Mouse (Mus musculus) kidney, adult 2 months (tissue): ENCODE results near the gene Rnf115. TPM values are rescaled to one million over a fixed set of nuclear protein-coding genes. Genes with fewer than 3 reads are reported as not detected.
"Not testable (repeated sequence)": the region's sequence is repeated elsewhere in the genome, so short reads cannot be mapped to it uniquely, and the experiment has no call there.

Experiments
- DNase-seq: peaks from one replicate; pipeline ENCODE4 v3.0.0; 2021
- H3K27ac ChIP-seq: fragments of 200-500 bp; 2 replicates; pipeline ENCODE4 v1.5.1; 2012; ENCODE audit warnings: low read depth, low read length, control low read depth, inconsistent platforms; ENCODE audit not compliant: insufficient read depth
- H3K27me3 ChIP-seq: fragments of 200-500 bp; replicated peaks from 2 replicates; pipeline ENCODE4 v1.6.1; 2012; ENCODE audit warnings: mild to moderate bottlenecking, moderate library complexity, low read length, inconsistent platforms; ENCODE audit not compliant: control insufficient read depth, insufficient read depth
- H3K36me3 ChIP-seq: fragments of 200-500 bp; 2 replicates; pipeline ENCODE4 v1.6.1; 2012; ENCODE audit warnings: mild to moderate bottlenecking, moderate library complexity, low read length, inconsistent platforms; ENCODE audit not compliant: control insufficient read depth, insufficient read depth
- H3K4me1 ChIP-seq: fragments of 200-500 bp; 2 replicates; pipeline ENCODE4 v1.6.1; 2011; ENCODE audit warnings: low read length; ENCODE audit not compliant: control insufficient read depth, insufficient read depth
- H3K4me3 ChIP-seq: fragments of 200-500 bp; 2 replicates; pipeline ENCODE4 v1.5.1; 2011; ENCODE audit warnings: mild to moderate bottlenecking, low read depth, low read length, control low read depth; ENCODE audit not compliant: insufficient read depth
- CTCF ChIP-seq: fragments of 200-500 bp; conservative IDR thresholded peaks from 2 replicates; pipeline ENCODE4 v1.5.1; 2011; ENCODE audit warnings: low read depth, mild to moderate bottlenecking, control low read depth, low read length, moderate library complexity, mixed read lengths; ENCODE audit not compliant: insufficient read depth, insufficient read length
- POLR2A ChIP-seq: fragments of 200-500 bp; IDR thresholded peaks from one replicate; pipeline ENCODE4 v1.6.1; 2011; ENCODE audit warnings: low read depth, low read length, control low read depth
- WGBS: fragments of 180-500 bp; shearing (Covaris S2); methylation state at CpG from one replicate; pipeline ENCODE4 v1.1.7; 2018; 5-methylcytosine and 5-hydroxymethylcytosine counted together
- polyA plus RNA-seq: library from polyadenylated mRNA; depleted of rRNA; stranded (reverse); fragments of >200 nt; gene quantifications from 2 replicates; pipeline ENCODE4 v1.2.3, GENCODE M21; 2012

The Rnf115 gene
- polyA plus RNA-seq, 1 experiment, result 23.5 TPM

DNA sequence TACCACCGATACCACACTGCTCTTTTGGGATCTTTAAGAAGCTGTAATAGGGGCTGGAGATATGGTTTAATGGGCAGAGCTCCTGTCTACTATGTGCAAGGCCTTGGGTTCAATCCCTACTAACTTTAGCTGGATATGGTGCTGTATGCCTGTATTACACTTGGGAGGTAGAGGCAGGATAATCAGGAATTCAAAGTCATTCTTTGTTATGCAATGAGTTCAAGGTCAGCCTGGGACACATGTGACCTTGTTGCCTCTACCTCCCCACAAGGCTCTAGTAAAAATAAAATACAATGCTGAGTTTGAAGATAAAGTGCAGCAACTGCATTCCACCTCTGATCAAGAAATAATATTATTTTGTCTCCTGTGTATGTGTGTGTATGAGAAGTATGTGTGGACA, 6.5 kb downstream of the Rnf115 start:
- WGBS, result 100% methylated on average over 1 of the region's 1 CpGs
- DNase-seq, result no peak

DNA sequence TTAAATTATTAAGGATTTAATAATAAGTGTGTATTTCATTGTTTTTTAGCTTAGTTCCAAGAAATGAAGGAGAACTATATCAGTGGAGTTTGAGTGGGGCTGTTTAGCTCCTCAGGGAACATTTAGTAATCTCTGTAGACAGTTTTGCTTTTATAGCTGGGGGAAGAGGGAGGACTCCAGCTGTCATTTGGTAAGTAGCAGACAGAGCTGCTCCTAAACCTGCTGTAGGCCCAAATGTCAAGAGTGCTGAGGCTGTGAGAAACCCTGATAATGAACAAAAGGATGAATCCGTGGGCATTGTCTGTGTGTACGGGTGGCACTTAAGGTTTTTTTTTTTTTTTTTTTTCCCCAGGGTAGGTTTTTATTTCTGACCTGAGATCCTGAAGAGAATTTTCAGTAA, 7.7 kb downstream of the Rnf115 start:
- peaks cover 21% of the 10 kb centered on the region for H3K4me1 ChIP-seq
- no peak for TF ChIP-seq CTCF
- no peak for TF ChIP-seq POLR2A
- no peak overlapping the region for H3K4me3 ChIP-seq
- no peak for DNase-seq
- no peak overlapping the region for H3K27ac ChIP-seq
- no peaks in the 10 kb centered on the region for H3K27me3 ChIP-seq
- no peaks in the 10 kb centered on the region for H3K36me3 ChIP-seq
- WGBS, result 88% methylated on average over 2 of the region's 2 CpGs

More for the DNA sequence above, 6.5 kb downstream of the Rnf115 start:
- H3K27me3 ChIP-seq, result no peaks in the 10 kb centered on the region
- H3K4me3 ChIP-seq, result no peak overlapping the region
- TF ChIP-seq POLR2A (no peak), CTCF (no peak)
- H3K4me1 ChIP-seq, result peaks cover 27% of the 10 kb centered on the region
- no peaks in the 10 kb centered on the region; the same call in 1 of the 2 replicates for H3K36me3 ChIP-seq
- H3K27ac ChIP-seq, result no peak overlapping the region

DNA sequence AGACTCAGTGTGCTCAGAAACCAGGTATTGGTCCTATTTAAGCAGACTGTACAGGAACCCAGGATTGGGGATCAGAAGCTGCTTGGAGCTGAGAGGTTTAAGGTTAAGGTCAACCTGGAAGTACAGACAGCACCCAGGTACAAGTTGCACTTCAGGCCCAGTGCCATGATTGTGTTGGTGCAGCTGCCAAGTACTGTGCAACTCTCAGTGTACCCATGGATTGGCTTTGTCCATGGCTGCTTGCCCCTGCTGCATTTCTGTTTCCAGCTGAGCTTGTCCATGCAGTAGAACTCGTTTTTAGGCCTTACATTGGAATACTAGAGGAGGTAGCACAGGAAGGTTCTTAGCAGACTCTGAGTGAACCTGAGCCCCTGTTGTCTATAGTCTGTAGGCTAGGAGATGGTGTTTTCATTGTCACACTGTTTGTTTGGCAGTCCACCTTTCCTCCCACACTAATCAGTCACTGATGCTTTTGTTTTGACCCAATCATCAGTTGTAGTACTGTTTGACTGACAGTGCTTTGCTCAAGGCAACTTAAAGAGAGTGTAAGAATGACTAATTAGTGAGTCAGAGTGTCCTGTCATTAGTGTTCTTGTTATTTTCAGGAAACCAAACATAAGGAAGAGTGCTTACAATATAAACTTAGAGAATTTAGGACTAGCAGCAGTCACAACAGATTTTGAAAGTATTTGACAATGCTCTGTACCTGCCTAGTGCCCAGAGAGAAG, 9.7 kb downstream of the Rnf115 start:
- Histone ChIP-seq H3K4me1 (peaks cover 10% of the 10 kb centered on the region), H3K36me3 (no peaks in the 10 kb centered on the region), H3K27ac (no peak overlapping the region), H3K4me3 (no peak overlapping the region), H3K27me3 (no peaks in the 10 kb centered on the region)
- TF ChIP-seq CTCF (no peak), POLR2A (no peak)
- peak; percentile 33 for DNase-seq
- WGBS, result 30% methylated on average over 1 of the region's 1 CpGs

DNA sequence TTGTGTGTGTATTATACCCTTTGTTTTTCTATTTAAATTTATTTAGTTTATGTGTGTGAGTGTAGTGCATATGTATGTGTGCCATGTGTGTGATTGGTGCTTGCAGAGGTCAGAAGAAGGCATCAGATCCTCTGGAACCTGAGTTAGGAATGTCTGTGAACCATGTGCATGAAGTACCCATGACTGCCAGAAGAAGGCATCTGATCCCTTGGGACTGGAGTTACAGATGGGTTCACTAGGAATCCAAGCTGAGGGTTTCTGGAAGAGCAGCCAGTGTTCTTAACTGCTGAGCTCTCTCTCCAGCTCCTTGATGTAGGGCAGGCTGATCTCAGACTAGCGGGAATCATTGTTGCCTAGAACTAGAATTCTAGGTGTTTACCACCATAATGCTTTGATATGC, 10.5 kb downstream of the Rnf115 start:
- DNase-seq, result peak; percentile 19
- 84% methylated on average over 1 of the region's 1 CpGs for WGBS

DNA sequence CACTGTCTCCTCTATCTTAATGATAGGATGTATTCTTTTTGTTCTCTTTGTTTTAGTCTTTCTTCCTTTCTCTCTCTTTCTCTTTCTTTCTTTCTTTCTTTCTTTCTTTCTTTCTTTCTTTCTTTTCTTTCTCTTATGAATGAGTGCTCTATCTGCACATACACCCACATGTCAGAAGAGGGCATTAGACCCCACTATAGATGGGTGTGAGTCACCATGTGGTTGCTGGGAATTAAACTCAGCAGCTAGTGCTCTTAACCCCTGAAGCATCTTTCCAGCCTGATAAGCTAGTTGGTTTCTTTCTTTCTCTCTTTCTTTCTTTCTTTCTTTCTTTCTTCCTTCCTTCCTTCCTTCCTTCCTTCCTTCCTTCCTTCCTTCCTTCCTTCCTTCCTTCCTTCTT, 12.8 kb downstream of the Rnf115 start:
- DNase-seq, H3K27ac ChIP-seq, H3K36me3 ChIP-seq, H3K27me3 ChIP-seq, H3K4me1 ChIP-seq, H3K4me3 ChIP-seq: not testable (repeated sequence)

More for the DNA sequence above, 10.5 kb downstream of the Rnf115 start:
- H3K4me3 ChIP-seq, result no peak overlapping the region
- H3K4me1 ChIP-seq, result peaks cover 10% of the 10 kb centered on the region
- H3K27ac ChIP-seq, result no peak overlapping the region
- H3K36me3 ChIP-seq, result no peaks in the 10 kb centered on the region
- TF ChIP-seq POLR2A, result no peak
- no peak; the same call in 1 of the 2 replicates for TF ChIP-seq CTCF
- no peaks in the 10 kb centered on the region for H3K27me3 ChIP-seq

DNA sequence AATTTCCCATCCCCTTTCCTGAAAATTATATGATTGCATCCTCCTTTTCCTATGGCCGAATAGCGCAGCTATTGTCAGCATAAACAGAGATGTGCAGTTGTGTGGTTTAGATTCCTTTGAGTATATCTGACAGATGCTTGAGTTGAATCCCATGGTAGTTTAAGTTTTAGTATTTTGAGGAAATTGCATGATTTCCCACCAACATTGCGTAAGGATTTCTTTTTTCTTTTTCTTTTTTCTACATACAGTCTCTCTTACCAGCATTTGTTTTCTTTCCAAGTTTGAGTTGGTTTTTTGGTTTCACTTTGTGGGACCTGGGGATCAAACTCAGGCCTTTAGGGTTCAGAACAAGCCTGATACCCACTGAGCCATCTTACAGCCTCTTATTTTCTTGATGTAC, 16.9 kb downstream of the Rnf115 start:
- no peak overlapping the region for H3K27ac ChIP-seq
- H3K4me3 ChIP-seq, result no peak overlapping the region
- no peaks in the 10 kb centered on the region for H3K27me3 ChIP-seq
- no peaks in the 10 kb centered on the region for H3K4me1 ChIP-seq
- no peak for TF ChIP-seq CTCF
- no peak for TF ChIP-seq POLR2A
- no peak for DNase-seq
- no peaks in the 10 kb centered on the region for H3K36me3 ChIP-seq
- WGBS, result 93% methylated on average over 3 of the region's 3 CpGs

DNA sequence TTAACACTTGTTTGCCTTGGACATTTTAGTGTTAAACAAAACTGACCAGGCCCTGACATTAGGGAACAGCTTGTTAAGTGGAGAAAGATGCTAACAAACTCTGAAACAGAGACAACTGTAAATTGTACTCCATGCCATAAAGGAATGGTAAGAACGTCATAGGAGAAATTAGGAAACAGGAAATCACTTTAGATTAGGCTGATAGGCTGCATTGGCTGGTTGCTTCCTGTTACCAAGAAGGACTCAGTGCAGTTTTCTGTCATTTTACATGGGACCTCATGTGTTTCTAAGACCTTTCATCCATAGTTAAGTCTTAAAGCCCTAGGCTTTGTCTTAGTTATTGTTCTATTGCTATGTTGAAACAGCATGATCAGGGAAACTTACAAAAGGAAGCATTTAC, 19.4 kb downstream of the Rnf115 start:
- no peak for TF ChIP-seq CTCF
- no peak for TF ChIP-seq POLR2A
- 54% methylated on average over 1 of the region's 1 CpGs for WGBS
- H3K36me3 ChIP-seq, result no peaks in the 10 kb centered on the region
- H3K4me1 ChIP-seq, result no peaks in the 10 kb centered on the region
- H3K4me3 ChIP-seq, result no peak overlapping the region
- no peaks in the 10 kb centered on the region for H3K27me3 ChIP-seq
- DNase-seq, result no peak
- H3K27ac ChIP-seq, result no peak overlapping the region
